Mouse (Mus musculus) gastrocnemius, adult 8-10 months (tissue): ENCODE results near the gene Zbtb7a. TPM values are rescaled to one million over a fixed set of nuclear protein-coding genes. Genes with fewer than 3 reads are reported as not detected.
"Not testable (repeated sequence)": the region's sequence is repeated elsewhere in the genome, so short reads cannot be mapped to it uniquely, and the experiment has no call there.

Experiments used
- DNase-seq, 2 experiments: peaks; one replicate each; pipeline ENCODE4 v3.0.0; 2022; ENCODE audit warnings: low spot score in 2 of 2
- total RNA-seq, 4 experiments: library from RNA; stranded (reverse); gene quantifications; 2 replicates each; pipeline ENCODE4 v1.2.4; 2022

Zbtb7a gene
- total RNA-seq, 4 experiments from 2014 or later: 24.8 to 28.9 (median 25.5) TPM

- no peak for DNase-seq
Observed at GRCm38 (mm10) chr10:81168087-81168431, 33.0 kb downstream of the Zbtb7a start.

DNA sequence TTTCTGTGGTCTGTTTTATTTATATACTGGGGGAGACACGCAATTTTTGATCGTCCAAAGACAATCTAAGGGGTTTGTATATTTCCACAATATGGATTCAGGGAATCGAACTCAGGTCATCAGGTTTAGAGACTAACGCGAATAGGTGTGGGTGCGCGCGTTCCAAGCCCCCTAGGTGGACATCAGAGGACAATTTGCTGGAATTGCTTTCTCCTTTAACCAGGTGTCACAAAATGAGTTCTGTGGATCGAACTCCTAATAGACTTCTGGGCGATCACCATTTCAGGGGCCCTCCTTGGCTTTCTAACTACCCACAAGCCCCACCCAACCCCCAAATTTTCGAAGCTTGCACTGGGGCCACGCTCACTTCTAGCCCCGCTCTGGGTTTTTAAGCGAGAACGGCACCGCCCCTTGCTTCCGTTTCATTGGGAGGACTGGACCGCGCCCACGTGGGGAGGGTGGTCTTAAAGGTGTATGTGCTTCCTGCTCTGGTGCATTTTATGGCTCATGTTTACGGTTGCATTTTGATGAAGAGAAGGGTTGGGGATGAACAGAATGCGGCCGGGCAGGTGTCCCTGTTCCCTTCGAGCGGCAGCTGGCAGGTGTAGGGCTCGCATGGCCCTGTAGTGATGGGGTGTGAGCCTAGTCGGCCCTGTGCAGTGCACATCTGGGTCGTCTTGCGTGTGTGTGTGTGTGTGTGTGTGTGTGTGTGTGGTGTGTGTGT is 33.7 kb downstream of the Zbtb7a start:
- peak; percentile 75 to 80 for DNase-seq

GRCm38 (mm10) chr10:81169411-81169900 is 34.4 kb downstream of the Zbtb7a start:
- DNase-seq: not testable (repeated sequence)

GRCm38 (mm10) chr10:81173132-81173531 is 38.1 kb downstream of the Zbtb7a start:
- peak in 1 of 2 experiments; percentile 72 for DNase-seq

- DNase-seq: peak in 1 of 2 experiments; percentile 79
Observed at GRCm38 (mm10) chr10:81174617-81175344, 39.8 kb downstream of the Zbtb7a start.

GRCm38 (mm10) chr10:81175345-81175701 is 40.3 kb downstream of the Zbtb7a start:
- DNase-seq: not testable (repeated sequence)

DNA sequence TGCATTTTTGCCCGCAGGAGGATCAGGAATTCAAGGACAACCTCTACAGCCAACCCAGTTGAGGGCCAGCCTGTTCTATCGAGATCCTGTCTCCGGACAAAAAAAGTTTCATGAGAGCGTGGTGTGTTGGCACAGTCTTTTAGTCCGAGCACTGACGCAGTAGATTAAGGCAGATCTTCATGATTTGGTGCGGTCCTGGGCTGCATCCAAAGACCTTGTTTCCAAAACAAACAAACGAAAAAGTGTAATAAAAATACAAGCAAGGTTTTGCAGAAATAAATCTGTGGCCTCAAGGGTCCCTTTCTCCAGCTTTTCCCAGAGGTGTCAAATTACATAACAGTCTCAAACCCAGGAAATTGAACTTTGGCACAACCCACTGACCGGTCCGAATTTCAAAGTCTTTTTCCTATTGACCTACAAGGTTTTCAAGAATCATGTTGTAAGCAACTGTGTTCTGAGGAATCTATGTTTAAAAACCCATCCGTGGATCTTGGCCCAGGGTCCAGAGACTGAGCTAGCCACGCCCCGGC is 41.0 kb downstream of the Zbtb7a start:
- no peak for DNase-seq

DNA sequence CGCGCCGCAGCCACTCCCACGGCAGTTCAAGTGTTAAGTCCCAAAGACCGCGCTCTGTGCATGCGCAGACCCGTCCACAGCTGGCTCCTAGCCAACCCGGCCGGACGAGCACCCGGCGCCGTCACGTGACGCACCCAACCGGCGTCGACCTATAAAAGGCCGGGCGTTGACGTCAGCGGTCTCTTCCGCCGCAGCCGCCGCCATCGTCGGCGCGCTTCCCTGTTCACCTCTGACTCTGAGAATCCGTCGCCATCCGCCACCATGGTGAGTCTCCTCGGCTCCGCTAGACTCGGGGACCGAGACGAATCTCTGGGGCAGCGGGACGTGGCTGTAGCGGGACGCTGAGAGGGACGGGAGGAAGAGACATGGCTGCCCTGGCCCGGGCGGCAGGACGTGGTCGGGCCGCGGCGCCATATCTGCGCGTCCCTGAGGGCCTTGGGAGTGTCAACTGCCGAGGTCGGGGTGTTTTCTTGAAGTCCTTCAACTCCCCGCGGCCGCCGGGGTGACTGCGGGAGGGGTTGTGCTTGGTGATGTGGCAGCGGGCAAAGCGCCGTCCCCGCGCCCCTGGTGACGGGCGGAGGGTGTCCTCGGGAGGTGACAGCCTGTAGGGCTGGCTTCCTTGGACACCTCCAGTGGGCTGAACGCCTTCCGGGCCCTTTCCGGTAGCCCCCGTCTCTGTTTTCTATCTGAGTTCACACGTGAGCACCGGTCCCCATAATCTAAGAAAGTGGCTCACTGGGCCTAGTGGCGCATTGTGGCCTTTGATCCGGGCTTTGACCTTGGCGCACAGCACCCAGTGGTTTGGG is 41.6 kb downstream of the Zbtb7a start, which contains the start of gene Eef2:
Gene Eef2, plus strand, starts transcription at position 166 of the 806 bp plus-strand sequence.
- DNase-seq: peak; percentile 99

DNA sequence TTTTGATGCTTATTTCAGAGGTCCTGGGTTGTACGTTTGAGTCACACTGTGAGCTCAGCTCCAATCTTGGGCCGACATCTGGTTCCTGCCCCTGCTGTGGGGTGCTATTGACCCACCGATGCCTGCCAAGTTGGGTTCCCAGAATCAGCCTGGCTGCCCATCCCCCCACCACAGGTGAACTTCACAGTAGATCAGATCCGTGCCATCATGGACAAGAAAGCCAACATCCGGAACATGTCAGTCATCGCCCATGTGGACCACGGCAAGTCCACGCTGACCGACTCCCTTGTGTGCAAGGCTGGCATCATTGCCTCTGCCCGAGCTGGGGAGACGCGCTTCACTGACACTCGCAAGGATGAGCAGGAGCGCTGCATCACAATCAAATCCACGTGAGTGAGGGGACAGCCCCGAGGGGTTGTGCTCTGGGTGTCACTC is 42.5 kb downstream of the Zbtb7a start:
- no peak for DNase-seq

GRCm38 (mm10) chr10:81177958-81178712 is 43.1 kb downstream of the Zbtb7a start:
- no peak for DNase-seq

GRCm38 (mm10) chr10:81178927-81179326 is 43.9 kb downstream of the Zbtb7a start:
- DNase-seq: no peak

DNA sequence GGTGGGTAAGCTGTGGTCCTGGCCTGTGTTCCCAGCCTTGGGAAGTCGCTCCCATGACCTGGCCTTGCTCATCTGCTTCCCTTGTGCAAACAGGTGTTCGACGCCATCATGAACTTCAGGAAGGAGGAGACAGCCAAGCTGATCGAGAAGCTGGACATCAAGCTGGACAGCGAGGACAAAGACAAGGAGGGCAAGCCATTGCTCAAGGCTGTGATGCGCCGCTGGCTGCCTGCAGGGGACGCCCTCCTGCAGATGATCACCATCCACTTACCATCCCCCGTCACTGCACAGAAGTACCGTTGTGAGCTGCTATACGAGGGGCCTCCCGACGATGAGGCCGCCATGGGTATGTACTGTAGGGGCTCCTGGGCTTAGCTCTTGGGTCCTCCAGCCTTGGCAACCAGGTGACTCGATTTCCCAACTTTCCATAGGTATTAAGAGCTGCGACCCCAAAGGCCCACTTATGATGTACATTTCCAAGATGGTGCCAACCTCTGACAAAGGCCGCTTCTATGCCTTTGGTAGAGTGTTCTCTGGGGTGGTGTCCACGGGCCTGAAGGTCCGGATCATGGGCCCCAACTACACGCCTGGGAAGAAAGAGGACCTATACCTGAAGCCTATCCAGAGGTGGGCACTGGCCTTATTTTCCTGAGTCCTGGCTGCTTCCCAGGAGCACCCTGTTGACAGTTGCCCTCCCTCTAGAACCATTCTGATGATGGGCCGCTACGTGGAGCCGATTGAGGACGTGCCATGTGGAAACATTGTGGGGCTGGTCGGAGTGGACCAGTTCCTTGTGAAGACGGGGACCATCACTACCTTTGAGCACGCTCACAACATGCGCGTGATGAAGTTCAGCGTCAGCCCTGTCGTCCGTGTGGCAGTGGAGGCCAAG is 44.7 kb downstream of the Zbtb7a start:
- DNase-seq: no peak

DNA sequence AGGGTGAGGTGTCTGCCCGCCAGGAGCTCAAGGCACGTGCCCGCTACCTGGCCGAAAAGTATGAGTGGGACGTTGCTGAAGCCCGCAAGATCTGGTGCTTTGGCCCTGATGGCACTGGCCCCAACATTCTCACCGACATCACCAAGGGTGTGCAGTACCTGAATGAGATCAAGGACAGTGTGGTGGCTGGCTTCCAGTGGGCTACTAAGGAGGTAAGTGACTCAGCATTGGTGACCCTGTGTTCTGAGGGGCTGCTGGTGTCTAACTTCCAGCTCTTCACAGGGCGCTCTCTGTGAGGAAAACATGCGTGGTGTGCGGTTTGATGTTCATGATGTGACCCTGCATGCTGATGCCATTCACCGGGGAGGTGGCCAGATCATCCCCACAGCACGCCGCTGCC is 45.9 kb downstream of the Zbtb7a start:
- DNase-seq: no peak

GRCm38 (mm10) chr10:81181860-81182259 is 46.8 kb downstream of the Zbtb7a start:
- DNase-seq: not testable (repeated sequence)

- DNase-seq: peak; percentile 94 to 96
Observed at GRCm38 (mm10) chr10:81182336-81183333, 47.6 kb downstream of the Zbtb7a start, which contains the start of gene Dapk3. TSS of gene Dapk3 (plus strand) at chr10:81183005.

GRCm38 (mm10) chr10:81183805-81184204 is 48.8 kb downstream of the Zbtb7a start, which contains the start of gene 4930442H23Rik:
TSS of gene 4930442H23Rik (minus strand) at chr10:81183849.
- DNase-seq: no peak

DNA sequence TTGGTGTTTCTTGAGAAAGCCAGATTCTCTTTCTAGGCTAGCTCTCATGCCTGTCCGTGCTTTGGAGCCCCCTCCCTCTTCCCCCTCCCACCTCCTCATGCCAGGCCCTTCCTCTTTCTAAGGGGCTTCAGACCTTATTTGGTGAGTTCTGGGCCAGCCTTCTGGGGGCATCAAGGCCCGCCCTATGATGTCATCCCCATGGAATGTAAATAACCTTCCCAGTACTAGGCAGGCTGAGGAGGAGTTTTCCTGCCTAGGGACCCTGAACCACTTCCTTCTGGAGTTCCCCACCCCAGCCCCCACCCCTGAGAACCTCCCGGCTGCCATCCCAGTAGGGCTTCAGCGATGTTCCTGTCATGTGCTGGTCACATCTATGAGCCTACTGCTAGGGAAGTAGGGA is 49.7 kb downstream of the Zbtb7a start:
- DNase-seq: no peak

GRCm38 (mm10) chr10:81187161-81187560 is 52.1 kb downstream of the Zbtb7a start:
- DNase-seq: no peak
